Mouse (Mus musculus): ENCODE measurements at regions not wholly inside any gene's neighbourhood (a gene's known extent, or its start where the extent isn't known, plus 50 kb on each side); places are given as distances from the start of the nearest gene placed in this dataset.

DNA sequence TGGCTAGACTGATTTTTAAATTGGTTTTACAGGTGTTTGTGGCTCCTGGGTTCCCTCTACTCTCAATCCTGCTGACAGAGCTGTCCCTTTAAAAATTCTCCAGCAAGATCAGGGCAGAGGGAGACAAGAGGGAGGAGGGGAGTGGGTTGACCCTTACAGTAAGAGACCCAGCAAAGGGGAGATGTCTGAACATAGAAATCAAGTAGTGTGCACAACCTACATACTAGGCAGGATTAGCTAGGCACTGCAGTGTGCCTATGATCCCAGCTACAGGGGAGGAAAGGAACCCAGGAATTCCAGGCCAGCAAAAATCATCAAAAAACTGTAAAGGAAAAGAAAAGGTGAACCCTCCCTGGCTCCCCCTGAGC lies 113.2 kb upstream of the Thy1 start:
- no peak for DNase-seq (ENCODE audit: low spot score)

DNA sequence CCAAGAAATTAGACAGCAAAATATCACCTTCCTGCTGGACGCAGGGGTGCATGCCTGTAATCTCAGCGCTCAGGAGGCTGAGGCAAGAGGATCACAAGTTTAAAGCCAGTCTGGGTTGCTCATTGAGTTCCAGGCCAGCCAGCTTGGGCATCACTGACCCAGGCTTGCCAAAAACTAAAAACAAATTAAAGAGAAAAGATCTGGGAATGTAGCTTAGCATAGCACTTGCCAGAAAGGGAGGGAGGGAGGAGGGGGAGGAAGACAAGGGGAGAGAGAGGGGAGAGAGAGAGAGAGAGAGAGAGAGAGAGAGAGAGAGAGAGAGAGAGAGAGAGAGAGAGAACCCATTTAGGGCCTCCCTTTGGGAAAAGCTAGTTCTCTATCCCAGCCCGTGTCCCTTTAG lies 112.7 kb upstream of the Thy1 start:
- DNase-seq (ENCODE audit: low spot score): no peak

GRCm38 (mm10) chr9:43934012-43934690 lies 109.0 kb upstream of the Thy1 start:
- no peak for DNase-seq (ENCODE audit: low spot score)

- no peak for DNase-seq (ENCODE audit: low spot score)
Observed at GRCm38 (mm10) chr9:43934691-43935064, 108.5 kb upstream of the Thy1 start.

- no peak for DNase-seq (ENCODE audit: low spot score)
Observed at GRCm38 (mm10) chr9:43939336-43939735, 103.8 kb upstream of the Thy1 start.

DNA sequence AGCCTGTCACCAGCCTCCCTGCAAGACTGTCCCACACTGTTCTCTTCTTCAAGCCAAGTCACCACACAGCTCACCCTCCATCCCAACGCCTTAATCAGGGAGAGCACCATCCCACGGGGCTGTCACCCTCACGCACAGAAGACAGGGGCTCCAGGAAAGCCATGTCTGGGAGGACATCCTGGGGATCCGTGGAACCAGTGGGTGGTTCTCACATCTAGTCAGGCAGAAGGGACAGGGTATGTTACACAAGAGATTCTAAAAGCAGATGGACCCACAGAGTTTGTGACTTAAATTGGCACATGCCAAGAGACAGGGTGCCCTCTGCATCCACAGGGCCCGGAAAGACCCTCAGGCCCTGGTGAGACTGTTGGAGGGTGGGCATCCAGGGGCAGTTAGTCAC lies 101.0 kb upstream of the Thy1 start:
- DNase-seq (ENCODE audit: low spot score): no peak

DNA sequence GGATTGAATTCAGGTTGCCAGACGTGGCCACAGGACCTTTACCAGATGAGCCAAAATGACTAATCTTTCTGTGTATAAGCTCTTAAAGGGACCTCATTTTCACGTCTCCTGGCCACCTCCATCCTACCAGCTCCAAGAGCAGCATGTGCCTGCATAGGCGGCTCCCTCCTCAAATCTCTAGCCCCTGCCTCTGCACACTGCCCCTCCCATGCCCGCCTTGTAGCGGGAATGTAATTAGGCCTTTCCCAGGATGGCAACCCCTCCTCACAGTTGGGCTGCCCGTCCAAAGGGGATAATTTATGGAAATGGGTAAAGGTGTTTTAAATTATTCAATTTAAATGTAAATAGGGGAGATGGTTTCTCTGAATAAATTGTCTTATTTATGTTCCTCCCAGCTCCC lies 99.7 kb upstream of the Thy1 start:
- no peak for DNase-seq (ENCODE audit: low spot score)

- no peak for DNase-seq (ENCODE audit: low spot score)
Observed at GRCm38 (mm10) chr9:43944816-43945741, 98.1 kb upstream of the Thy1 start.

DNA sequence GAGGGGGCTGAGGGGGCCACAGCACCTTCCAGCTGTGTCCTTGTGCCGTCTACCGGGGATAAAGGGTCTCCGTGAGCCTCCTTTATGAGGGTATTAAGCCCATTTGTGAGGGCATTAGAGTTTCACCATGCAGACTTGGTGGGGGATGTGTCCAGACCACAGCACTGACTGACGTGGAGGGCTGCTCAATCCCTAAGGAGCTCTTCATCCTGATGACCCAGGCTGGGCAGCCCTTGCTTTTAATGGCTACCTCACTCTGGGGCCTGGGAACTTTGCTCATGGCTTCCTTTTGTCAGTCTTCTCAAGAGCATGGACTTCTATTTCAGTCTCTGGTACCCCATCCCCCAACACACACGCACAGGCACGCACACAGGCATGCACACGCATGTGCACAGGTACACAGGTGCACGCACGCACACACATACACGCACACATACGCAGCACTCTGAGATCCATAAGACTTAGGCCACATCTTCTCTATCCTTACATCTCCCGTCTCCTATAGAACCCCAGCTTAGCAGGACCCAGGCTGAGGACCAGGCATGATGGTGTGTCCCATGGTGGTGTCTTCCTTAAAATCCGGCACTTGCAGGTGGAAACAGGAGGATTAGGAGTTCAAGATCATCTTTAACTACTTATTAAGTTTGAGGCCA lies 97.1 kb upstream of the Thy1 start:
- no peak for DNase-seq (ENCODE audit: low spot score)

- no peak for DNase-seq (ENCODE audit: low spot score)
Observed at GRCm38 (mm10) chr9:43947089-43947488, 96.1 kb upstream of the Thy1 start.

GRCm38 (mm10) chr9:43947490-43948150 lies 95.6 kb upstream of the Thy1 start:
- DNase-seq (ENCODE audit: low spot score): no peak

GRCm38 (mm10) chr9:43953128-43953527 lies 90.1 kb upstream of the Thy1 start:
- DNase-seq (ENCODE audit: low spot score): no peak

DNA sequence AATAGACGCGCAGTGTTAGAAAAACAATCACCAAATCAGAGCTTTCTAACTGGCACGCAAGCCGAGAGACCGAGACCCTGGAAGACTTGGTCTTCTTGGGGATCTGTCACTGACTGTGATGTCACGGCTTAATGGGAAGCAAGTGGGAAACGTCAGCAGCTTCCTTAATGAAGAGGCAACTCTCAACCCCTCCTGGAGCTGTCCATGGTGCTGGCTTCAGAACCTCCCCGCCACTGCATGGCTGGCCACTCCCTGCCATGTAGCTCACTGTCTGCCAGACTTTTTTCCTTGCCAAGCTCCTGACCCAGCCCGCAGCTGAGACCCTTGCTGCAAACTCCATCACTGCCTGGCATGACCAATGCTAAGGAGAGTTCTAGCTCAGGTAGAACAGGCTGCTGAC lies 83.6 kb upstream of the Thy1 start:
- no peak for DNase-seq (ENCODE audit: low spot score)

DNA sequence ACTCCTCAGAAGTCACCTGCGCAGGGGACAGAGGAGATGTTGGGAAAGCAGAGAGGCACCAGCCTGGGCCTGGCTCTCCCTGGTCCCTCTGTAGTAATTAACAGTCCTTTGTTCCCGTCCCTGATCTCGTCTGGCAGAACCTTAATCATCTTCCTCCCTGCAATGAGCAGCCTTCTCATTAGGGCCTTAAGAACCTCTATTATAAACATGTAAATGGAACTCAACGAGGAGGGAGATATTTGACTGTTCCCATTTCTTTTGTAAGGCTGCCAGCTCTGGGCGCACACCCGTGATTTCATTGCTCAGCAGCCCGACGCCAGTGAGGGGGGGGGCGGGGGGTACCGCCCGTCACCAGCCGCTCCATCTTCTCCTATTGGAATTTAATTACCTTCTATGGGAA lies 81.8 kb upstream of the Thy1 start:
- DNase-seq (ENCODE audit: low spot score): no peak

GRCm38 (mm10) chr9:43965171-43965570 lies 78.0 kb upstream of the Thy1 start:
- no peak for DNase-seq (ENCODE audit: low spot score)

DNA sequence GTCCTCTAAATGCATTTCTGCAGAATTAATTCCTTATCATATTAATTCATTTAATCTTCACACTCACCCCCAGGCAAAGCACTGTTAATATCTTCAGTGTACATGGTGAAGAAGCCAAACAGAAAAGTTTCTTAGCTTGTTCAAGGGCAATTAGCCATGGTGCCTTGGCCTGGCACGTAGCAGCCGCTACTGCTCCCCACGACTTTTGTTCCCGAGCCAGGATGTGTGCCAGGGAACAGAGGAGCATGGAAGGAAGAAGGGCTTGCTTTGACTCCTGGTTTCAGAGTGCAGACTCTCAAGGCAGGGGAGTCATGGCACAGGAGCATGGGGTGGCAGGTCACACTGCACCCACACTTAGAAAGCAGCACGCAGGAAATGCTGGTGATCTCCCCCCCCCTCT lies 77.4 kb upstream of the Thy1 start:
- no peak for DNase-seq (ENCODE audit: low spot score)

- DNase-seq (ENCODE audit: low spot score): no peak
Observed at GRCm38 (mm10) chr9:43970043-43970795, 73.0 kb upstream of the Thy1 start.

GRCm38 (mm10) chr9:43970858-43971257 lies 72.3 kb upstream of the Thy1 start:
- DNase-seq (ENCODE audit: low spot score): no peak

GRCm38 (mm10) chr9:43972290-43972689 lies 70.9 kb upstream of the Thy1 start:
- peak; percentile 25 for DNase-seq (ENCODE audit: low spot score)

- no peak for DNase-seq (ENCODE audit: low spot score)
Observed at GRCm38 (mm10) chr9:43975405-43975804, 67.8 kb upstream of the Thy1 start.

- no peak for DNase-seq (ENCODE audit: low spot score)
Observed at GRCm38 (mm10) chr9:43976366-43976765, 66.8 kb upstream of the Thy1 start.

- no peak for DNase-seq (ENCODE audit: low spot score)
Observed at GRCm38 (mm10) chr9:43977773-43978172, 65.4 kb upstream of the Thy1 start.
